Mouse (Mus musculus) layer of hippocampus, adult 18-20 months (tissue): ENCODE data around the gene Shf. TPM values are rescaled to one million over a fixed set of nuclear protein-coding genes. Genes with fewer than 3 reads are reported as not detected.

Source experiments
- DNase-seq, 2 experiments: peaks; one replicate each; pipeline ENCODE4 v3.0.0; 2022; ENCODE audit warnings: low spot score in 2 of 2
- total RNA-seq, 2 experiments: library from RNA; stranded (reverse); gene quantifications; 2 replicates each; pipeline ENCODE4 v1.2.3; 2021

Shf gene
- total RNA-seq, 2 experiments from 2014 or later = 58.8 to 61.2 TPM

GRCm38 (mm10) chr2:122370101-122370750 lies 1.3 kb upstream of the Shf start:
- DNase-seq = no peak

- DNase-seq = no peak
Measured at GRCm38 (mm10) chr2:122368081-122368971, 636 bp downstream of the Shf start.

- no peak for DNase-seq
Measured at GRCm38 (mm10) chr2:122367701-122368080, 1.3 kb downstream of the Shf start.

- DNase-seq = no peak
Measured at GRCm38 (mm10) chr2:122367181-122367580, 1.8 kb downstream of the Shf start.

GRCm38 (mm10) chr2:122366706-122367105 lies 2.3 kb downstream of the Shf start:
- no peak for DNase-seq

- DNase-seq = no peak
Measured at GRCm38 (mm10) chr2:122366039-122366438, 2.9 kb downstream of the Shf start.

GRCm38 (mm10) chr2:122365244-122365866 lies 3.6 kb downstream of the Shf start:
- DNase-seq = no peak

- DNase-seq = no peak
Measured at GRCm38 (mm10) chr2:122364352-122364944, 4.5 kb downstream of the Shf start.

- no peak for DNase-seq
Measured at GRCm38 (mm10) chr2:122362622-122363523, 6.1 kb downstream of the Shf start.

GRCm38 (mm10) chr2:122361868-122362621 lies 6.9 kb downstream of the Shf start:
- DNase-seq = no peak

GRCm38 (mm10) chr2:122361181-122361580 lies 7.8 kb downstream of the Shf start:
- DNase-seq = no peak

- no peak for DNase-seq
Measured at GRCm38 (mm10) chr2:122360310-122360709, 8.7 kb downstream of the Shf start.

GRCm38 (mm10) chr2:122356187-122356586 lies 12.8 kb downstream of the Shf start:
- no peak for DNase-seq

GRCm38 (mm10) chr2:122355389-122355788 lies 13.6 kb downstream of the Shf start:
- DNase-seq = no peak

- DNase-seq = no peak
Measured at GRCm38 (mm10) chr2:122354191-122354929, 14.6 kb downstream of the Shf start.

GRCm38 (mm10) chr2:122353765-122354164 lies 15.2 kb downstream of the Shf start:
- no peak for DNase-seq

GRCm38 (mm10) chr2:122352992-122353391 lies 16.0 kb downstream of the Shf start:
- DNase-seq = no peak

- peak in 1 of 2 experiments; percentile 64 for DNase-seq
Measured at GRCm38 (mm10) chr2:122351931-122352329, 17.0 kb downstream of the Shf start.
